Mouse (Mus musculus) monocyte, adult 5-6 weeks (primary cell): ENCODE data around the gene P4hb. TPM values are rescaled to one million over a fixed set of nuclear protein-coding genes. Genes with fewer than 3 reads are reported as not detected.
"Not testable (repeated sequence)": the region's sequence is repeated elsewhere in the genome, so short reads cannot be mapped to it uniquely, and the experiment has no call there.

Source experiments
- ATAC-seq: fragments of 153-309, 156-312 bp; replicated peaks from 2 replicates; pipeline ENCODE4 v1.8.0; 2017; ENCODE audit warnings: mild to moderate bottlenecking; ENCODE audit not compliant: low TSS enrichment, insufficient number of reproducible peaks, severe bottlenecking, poor library complexity, low FRiP score
- total RNA-seq: library from RNA; stranded (forward); fragments of 200-1000, 200-491, 200-594 nt; gene quantifications from 3 replicates; pipeline ENCODE4 v1.2.3, GENCODE M21; 2017

P4hb gene
- total RNA-seq, 1 experiment from 2014 or later: 434 TPM

GRCm38 (mm10) chr11:120520967-120521540 is 52.0 kb downstream of the P4hb start:
- ATAC-seq: no peak

GRCm38 (mm10) chr11:120520498-120520897 is 52.6 kb downstream of the P4hb start:
- no peak for ATAC-seq

- peak; percentile 93 for ATAC-seq
Measured at GRCm38 (mm10) chr11:120519738-120520137, 53.3 kb downstream of the P4hb start.

- no peak for ATAC-seq
Measured at GRCm38 (mm10) chr11:120518558-120518957, 54.5 kb downstream of the P4hb start.

- peak; percentile 73 for ATAC-seq
Measured at GRCm38 (mm10) chr11:120518027-120518426, 55.0 kb downstream of the P4hb start.

- ATAC-seq: no peak
Measured at GRCm38 (mm10) chr11:120517147-120517546, 55.9 kb downstream of the P4hb start.

GRCm38 (mm10) chr11:120515611-120516010 is 57.4 kb downstream of the P4hb start:
- ATAC-seq: peak; percentile 77

GRCm38 (mm10) chr11:120514262-120514661 is 58.8 kb downstream of the P4hb start:
- not testable (repeated sequence) for ATAC-seq

GRCm38 (mm10) chr11:120512790-120513453 is 60.1 kb downstream of the P4hb start:
- ATAC-seq: no peak

GRCm38 (mm10) chr11:120510375-120511030 is 62.5 kb downstream of the P4hb start:
- peak; percentile 28; the same call in 1 of the 2 replicates for ATAC-seq

Other genes with a start within 250 kb of the P4hb start
- gene Actg1, start 224.7 kb downstream of the P4hb start, total RNA-seq: 1,753 to 2,142 TPM (median 1,849 TPM) in 3 replicates
- gene Fscn2, start 211.7 kb downstream of the P4hb start, total RNA-seq: 0.29 to 0.75 TPM in 2 of 3 replicates, not detected in the other
- gene Faap100, start 194.5 kb downstream of the P4hb start, total RNA-seq: 5.5 to 16.4 TPM (median 9.4 TPM) in 3 replicates
- 36.2 to 43.1 TPM (median 37.2 TPM) in 3 replicates for gene Nploc4, start 135.5 kb downstream of the P4hb start, total RNA-seq
- gene Tspan10, start 130.6 kb downstream of the P4hb start, total RNA-seq: not detected in 3 replicates
- 0.29 TPM in 1 of 3 replicates, not detected in the others for gene Pde6g, start 119.8 kb downstream of the P4hb start, total RNA-seq
- gene Oxld1, start 115.2 kb downstream of the P4hb start, total RNA-seq: 3.5 to 6.4 TPM (median 3.9 TPM) in 3 replicates
- gene Ccdc137, start 115.1 kb downstream of the P4hb start, total RNA-seq: 17.9 to 37.4 TPM (median 25.2 TPM) in 3 replicates
- gene Arl16, start 105.6 kb downstream of the P4hb start, total RNA-seq: 4.8 to 15.5 TPM (median 14.4 TPM) in 3 replicates
- 30.7 to 37.5 TPM (median 32.4 TPM) in 3 replicates for gene Mrpl12, start 88.6 kb downstream of the P4hb start, total RNA-seq
- gene Slc25a10, start 81.4 kb downstream of the P4hb start, total RNA-seq: 6.6 to 8.1 TPM (median 7.4 TPM) in 3 replicates
- gene Gcgr, start 42.6 kb downstream of the P4hb start, total RNA-seq: not detected in 3 replicates
- gene Mcrip1, start 23.5 kb downstream of the P4hb start, total RNA-seq: 13.8 to 21.9 TPM (median 16.9 TPM) in 3 replicates
- gene Ppp1r27, start 22.1 kb downstream of the P4hb start, total RNA-seq: not detected in 3 replicates
- 163 to 262 TPM (median 173 TPM) in 3 replicates for gene Arhgdia, start 8.4 kb upstream of the P4hb start, total RNA-seq
- 78.4 to 113 TPM (median 112 TPM) in 3 replicates for gene Alyref, start 25.1 kb upstream of the P4hb start, total RNA-seq
- gene Anapc11, start 25.2 kb upstream of the P4hb start, total RNA-seq: 18.5 to 31.2 TPM (median 26.5 TPM) in 3 replicates
- gene Npb, start 35.2 kb upstream of the P4hb start, total RNA-seq: not detected in 3 replicates
- 26.9 to 43.7 TPM (median 32.9 TPM) in 3 replicates for gene Pcyt2, start 44.7 kb upstream of the P4hb start, total RNA-seq
- gene Sirt7, start 52.0 kb upstream of the P4hb start, total RNA-seq: 131 to 192 TPM (median 132 TPM) in 3 replicates
- 28.8 to 34.0 TPM (median 33.8 TPM) in 3 replicates for gene Mafg, start 60.3 kb upstream of the P4hb start, total RNA-seq
- gene Pycr1, start 70.5 kb upstream of the P4hb start, total RNA-seq: 0.57 to 0.58 TPM in 2 of 3 replicates, not detected in the other
- gene Myadml2, start 74.9 kb upstream of the P4hb start, total RNA-seq: not detected in 3 replicates
- gene Notum, start 87.9 kb upstream of the P4hb start, total RNA-seq: not detected in 3 replicates
- gene Aspscr1, start 99.7 kb upstream of the P4hb start, total RNA-seq: 32.3 to 55.6 TPM (median 50.2 TPM) in 3 replicates
- 27.0 to 58.3 TPM (median 41.9 TPM) in 3 replicates for gene Cenpx, start 140.5 kb upstream of the P4hb start, total RNA-seq
- 39.7 to 45.3 TPM (median 41.0 TPM) in 3 replicates for gene Lrrc45, start 140.7 kb upstream of the P4hb start, total RNA-seq
- gene Rac3, start 148.2 kb upstream of the P4hb start, total RNA-seq: 7.1 to 9.7 TPM in 2 of 3 replicates, not detected in the other
- gene Dcxr, start 154.0 kb upstream of the P4hb start, total RNA-seq: 14.8 to 32.2 TPM (median 23.8 TPM) in 3 replicates
- 2.0 TPM in 1 of 3 replicates, not detected in the others for gene Cbr2, start 158.9 kb upstream of the P4hb start, total RNA-seq
- 2.3 to 66.8 TPM (median 12.5 TPM) in 3 replicates for gene Hmga1b, start 189.5 kb upstream of the P4hb start, total RNA-seq
- 1.0 to 3.9 TPM (median 1.2 TPM) in 3 replicates for gene Rfng, start 211.0 kb upstream of the P4hb start, total RNA-seq
- gene Gps1, start 211.0 kb upstream of the P4hb start, total RNA-seq: 55.0 to 59.6 TPM (median 55.7 TPM) in 3 replicates
- gene Dus1l, start 223.2 kb upstream of the P4hb start, total RNA-seq: 25.1 to 42.4 TPM (median 31.8 TPM) in 3 replicates